Mouse (Mus musculus) hindbrain, embryonic 13.5 days (tissue): ENCODE results near the gene Utp11. TPM values are rescaled to one million over a fixed set of nuclear protein-coding genes. Genes with fewer than 3 reads are reported as not detected.

ENCODE experiments used
- ATAC-seq: fragments of 200-750 bp; cut with Nextera tagmentation; 2 replicates; pipeline ENCODE4 v1.8.0; 2017; ENCODE audit warnings: moderate TSS enrichment; ENCODE audit not compliant: low FRiP score
- H3K27ac ChIP-seq: fragments of 300-500 bp; sonication (generic); 2 replicates; pipeline ENCODE4 v1.5.1; 2015; ENCODE audit warnings: inconsistent platforms, mild to moderate bottlenecking, moderate library complexity
- H3K27me3 ChIP-seq: fragments of 300-500 bp; sonication (generic); 2 replicates; pipeline ENCODE4 v1.6.1; 2015; ENCODE audit warnings: mild to moderate bottlenecking, inconsistent platforms
- H3K36me3 ChIP-seq: fragments of 300-500 bp; sonication (generic); 2 replicates; pipeline ENCODE4 v1.6.1; 2015; ENCODE audit warnings: mild to moderate bottlenecking, inconsistent platforms
- H3K4me1 ChIP-seq: fragments of 300-500 bp; sonication (generic); replicated peaks from 2 replicates; pipeline ENCODE4 v1.6.1; 2015; ENCODE audit warnings: inconsistent platforms
- H3K4me2 ChIP-seq: fragments of 300-500 bp; sonication (generic); 2 replicates; pipeline ENCODE4 v1.6.1; 2015; ENCODE audit warnings: inconsistent platforms, mild to moderate bottlenecking, moderate library complexity
- H3K4me3 ChIP-seq: fragments of 300-500 bp; sonication (generic); 2 replicates; pipeline ENCODE4 v1.5.1; 2015; ENCODE audit warnings: mild to moderate bottlenecking, inconsistent platforms
- H3K9ac ChIP-seq: fragments of 300-500 bp; sonication (generic); 2 replicates; pipeline ENCODE4 v1.6.1; 2015; ENCODE audit warnings: mild to moderate bottlenecking, inconsistent platforms
- H3K9me3 ChIP-seq: fragments of 300-500 bp; sonication (generic); 2 replicates; pipeline ENCODE4 v1.6.1; 2016; ENCODE audit warnings: inconsistent platforms
- WGBS: fragments of 180-500 bp; shearing (Covaris S2); methylation state at CpG from one replicate; pipeline ENCODE4 v1.1.7; 2015; 5-methylcytosine and 5-hydroxymethylcytosine counted together
- polyA plus RNA-seq: library from polyadenylated mRNA; unstranded; fragments of >200 nt; fragmentation: Nextera tagmentation; extraction: Ambion mirVana; gene quantifications from 2 replicates; pipeline ENCODE4 v1.2.1, GENCODE M21; 2015

The Utp11 gene
- polyA plus RNA-seq, 1 experiment from 2014 or later: 47.9 TPM

DNA sequence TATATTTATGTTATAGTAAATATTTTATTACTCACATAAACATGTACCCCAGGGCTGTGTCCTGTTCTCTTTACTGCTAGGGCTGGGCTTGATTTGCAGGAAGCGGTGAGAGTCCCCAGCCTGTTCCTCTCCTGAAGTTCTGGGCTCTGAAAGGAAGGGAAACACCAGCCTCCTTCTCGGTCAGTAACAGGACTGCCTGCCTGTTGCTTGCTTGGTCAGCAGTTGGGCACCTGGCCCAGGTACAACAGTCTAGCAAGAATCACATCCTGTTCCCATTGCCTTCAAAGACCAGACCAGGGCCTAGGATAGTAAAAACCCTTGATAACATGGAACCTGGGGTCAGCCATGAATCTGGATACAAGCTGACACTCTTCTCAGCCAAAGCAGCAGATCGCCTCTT lies 32.8 kb downstream of the Utp11 start:
- H3K4me1 ChIP-seq: peaks cover 73% of the 10 kb centered on the region
- ATAC-seq: no peak
- no peaks in the 10 kb centered on the region for H3K36me3 ChIP-seq
- H3K9ac ChIP-seq: no peak overlapping the region
- peaks cover 90% of the 10 kb centered on the region for H3K27me3 ChIP-seq
- H3K27ac ChIP-seq: no peak overlapping the region
- peak overlapping the region; percentile 28 for H3K4me3 ChIP-seq
- H3K4me2 ChIP-seq: peak overlapping the region; percentile 44
- no peaks in the 10 kb centered on the region for H3K9me3 ChIP-seq
- 49% methylated on average over 3 of the region's 3 CpGs for WGBS

DNA sequence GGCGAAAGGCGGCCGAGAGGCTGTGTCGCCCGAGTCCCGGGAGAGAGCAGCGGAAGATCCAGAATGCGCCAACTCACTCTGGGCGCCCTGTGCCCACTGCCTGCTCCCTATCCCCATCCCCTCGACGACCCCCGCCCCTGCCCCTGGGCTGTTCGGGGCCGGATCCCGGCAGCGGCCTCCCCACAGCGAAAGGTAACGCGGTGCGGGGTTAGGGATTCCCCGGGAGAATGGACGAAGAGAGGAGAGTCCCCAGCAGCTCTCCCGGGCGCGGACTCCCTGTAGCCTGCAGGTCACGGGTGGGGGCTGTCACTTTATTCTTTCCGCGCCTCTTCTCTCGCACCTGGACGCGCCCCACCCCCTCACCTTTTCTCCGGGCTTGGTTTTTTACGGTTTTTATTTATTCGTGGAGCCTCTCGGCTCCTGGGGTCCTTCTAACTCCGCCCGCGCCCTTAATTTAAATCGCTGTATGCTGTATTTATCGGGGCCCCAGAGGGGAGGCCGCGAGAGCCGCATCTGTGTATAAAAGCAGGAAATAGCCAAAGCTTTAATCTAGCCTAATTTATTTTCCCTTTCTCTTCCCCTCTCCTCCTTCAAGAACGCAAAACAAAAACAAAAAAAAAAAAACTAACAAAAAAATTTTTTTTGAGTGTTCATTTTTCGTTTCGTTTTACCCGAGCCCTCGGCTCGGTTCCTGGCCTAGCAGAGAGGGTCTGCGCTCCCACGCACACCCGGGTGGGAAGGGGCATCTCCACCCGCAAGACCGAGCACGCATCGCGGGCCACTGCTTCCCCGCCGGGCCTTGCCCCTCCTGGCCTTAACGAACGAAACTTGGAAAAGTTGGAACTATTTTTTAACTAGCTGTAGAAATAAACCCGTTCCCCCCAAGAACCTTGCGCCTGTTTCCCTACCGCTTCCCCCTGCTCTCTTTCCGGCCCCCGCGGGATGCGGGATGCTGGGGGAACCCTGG lies 33.9 kb downstream of the Utp11 start:
- Histone ChIP-seq H3K36me3 (no peaks in the 10 kb centered on the region), H3K27ac (peak overlapping the region; percentile 55), H3K4me3 (peak overlapping the region; percentile 57), H3K27me3 (peaks cover 91% of the 10 kb centered on the region), H3K4me2 (peak overlapping the region; percentile 85), H3K4me1 (peaks cover 68% of the 10 kb centered on the region), H3K9me3 (no peaks in the 10 kb centered on the region), H3K9ac (peak overlapping the region; percentile 74)
- ATAC-seq: no peak
- 1% methylated on average over 68 of the region's 68 CpGs for WGBS

DNA sequence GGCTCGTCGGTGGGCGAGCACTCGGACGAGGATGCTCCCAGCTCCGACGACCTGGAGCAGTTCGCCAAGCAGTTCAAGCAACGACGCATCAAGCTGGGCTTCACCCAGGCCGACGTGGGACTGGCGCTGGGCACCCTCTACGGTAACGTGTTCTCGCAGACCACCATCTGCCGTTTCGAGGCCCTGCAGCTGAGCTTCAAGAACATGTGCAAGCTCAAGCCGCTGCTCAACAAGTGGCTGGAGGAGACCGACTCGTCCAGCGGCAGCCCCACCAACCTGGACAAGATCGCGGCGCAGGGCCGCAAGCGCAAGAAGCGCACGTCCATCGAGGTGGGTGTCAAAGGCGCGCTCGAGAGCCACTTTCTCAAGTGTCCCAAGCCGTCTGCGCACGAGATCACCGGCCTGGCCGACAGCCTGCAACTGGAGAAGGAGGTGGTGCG lies 35.0 kb downstream of the Utp11 start:
- Histone ChIP-seq H3K27me3 (peaks cover 91% of the 10 kb centered on the region), H3K4me1 (peaks cover 57% of the 10 kb centered on the region), H3K4me2 (peak overlapping the region; percentile 85), H3K27ac (peak overlapping the region; percentile 44; the same call in 1 of the 2 replicates), H3K36me3 (no peaks in the 10 kb centered on the region), H3K9ac (peak overlapping the region; percentile 74), H3K9me3 (no peaks in the 10 kb centered on the region), H3K4me3 (peak overlapping the region; percentile 57)
- under 1% methylated on average over 39 of the region's 39 CpGs for WGBS
- no peak for ATAC-seq

DNA sequence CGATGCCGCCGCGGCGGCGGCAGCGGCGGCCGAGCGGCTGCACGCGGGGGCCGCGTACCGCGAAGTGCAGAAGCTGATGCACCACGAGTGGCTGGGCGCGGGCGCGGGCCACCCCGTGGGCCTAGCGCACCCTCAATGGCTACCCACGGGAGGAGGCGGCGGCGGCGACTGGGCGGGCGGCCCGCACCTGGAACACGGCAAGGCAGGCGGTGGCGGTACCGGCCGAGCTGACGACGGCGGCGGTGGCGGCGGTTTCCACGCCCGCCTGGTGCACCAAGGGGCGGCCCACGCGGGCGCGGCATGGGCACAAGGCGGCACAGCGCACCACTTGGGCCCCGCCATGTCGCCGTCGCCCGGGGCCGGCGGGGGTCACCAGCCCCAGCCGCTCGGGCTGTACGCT lies 35.6 kb downstream of the Utp11 start:
- Histone ChIP-seq H3K9me3 (no peaks in the 10 kb centered on the region), H3K27ac (peak overlapping the region; percentile 44; the same call in 1 of the 2 replicates), H3K9ac (peak overlapping the region; percentile 74), H3K4me1 (peaks cover 61% of the 10 kb centered on the region), H3K27me3 (peaks cover 91% of the 10 kb centered on the region), H3K4me3 (peak overlapping the region; percentile 57), H3K4me2 (peak overlapping the region; percentile 85), H3K36me3 (no peaks in the 10 kb centered on the region)
- peak; percentile 6 for ATAC-seq
- WGBS: 0% methylated on average over 29 of the region's 61 CpGs

DNA sequence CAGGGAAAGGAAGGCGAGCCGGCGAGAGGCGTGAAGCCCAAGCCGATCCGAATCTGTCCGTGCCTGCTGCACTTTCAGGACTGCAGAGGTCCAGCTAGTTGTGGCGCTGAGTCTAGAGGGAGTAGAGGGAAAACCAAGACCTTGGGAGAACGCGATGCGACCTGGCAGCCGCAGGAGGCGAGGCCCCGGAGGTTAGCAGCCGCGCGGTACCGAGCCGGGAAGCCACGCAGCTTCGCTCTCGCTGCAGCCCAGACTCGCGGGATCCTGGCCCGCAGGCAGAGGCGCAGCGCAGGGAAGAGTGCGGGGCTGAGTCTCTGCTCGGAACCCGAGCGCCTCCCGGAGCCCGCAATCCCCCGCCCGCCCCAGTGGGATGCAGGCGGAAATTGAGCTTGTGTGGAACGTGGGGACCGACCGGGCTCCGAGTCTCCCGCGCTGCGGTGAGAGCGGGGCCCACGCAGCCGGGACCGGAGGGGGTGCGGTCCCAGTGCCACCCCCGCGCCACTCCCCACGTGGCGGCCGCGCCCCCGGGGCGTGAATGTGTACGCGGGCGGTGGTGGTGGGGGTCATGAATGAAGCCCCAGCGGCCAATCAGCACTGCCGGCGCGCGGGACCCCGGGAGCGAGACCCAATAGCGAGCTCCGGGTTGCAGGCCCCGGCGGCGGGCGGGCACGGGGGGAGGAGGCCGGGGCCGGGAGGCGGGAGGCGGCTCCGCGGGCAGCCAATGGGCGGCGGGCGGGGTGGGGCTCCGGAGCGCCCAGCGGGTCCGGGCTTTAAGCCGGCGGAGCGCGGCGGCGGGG lies 36.3 kb downstream of the Utp11 start:
- Histone ChIP-seq H3K27me3 (peaks cover 90% of the 10 kb centered on the region), H3K4me1 (peaks cover 66% of the 10 kb centered on the region), H3K9ac (peak overlapping the region; percentile 74), H3K4me3 (peak overlapping the region; percentile 57), H3K4me2 (peak overlapping the region; percentile 85), H3K9me3 (no peaks in the 10 kb centered on the region), H3K36me3 (no peaks in the 10 kb centered on the region), H3K27ac (peak overlapping the region; percentile 60; the same call in 1 of the 2 replicates)
- under 1% methylated on average over 85 of the region's 92 CpGs for WGBS
- peak; percentile 91 for ATAC-seq

DNA sequence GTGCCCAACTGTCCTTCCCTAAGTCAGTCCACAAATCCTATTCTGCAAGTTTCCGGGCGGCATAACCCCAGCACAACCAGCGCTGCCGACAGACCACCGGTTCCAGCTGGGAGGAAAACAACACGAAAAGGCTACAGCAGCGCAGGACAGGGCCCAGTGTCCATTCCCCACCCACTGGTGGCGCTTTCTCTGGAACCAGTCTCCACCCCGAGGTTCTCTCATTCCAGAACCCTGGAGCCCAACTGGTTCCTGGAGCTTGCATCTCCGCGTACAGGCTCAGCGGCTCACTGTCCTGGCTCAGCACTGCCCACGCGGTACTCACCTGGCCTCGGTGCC lies 36.9 kb downstream of the Utp11 start, which contains the start of gene Pou3f1:
Gene Pou3f1 (plus strand): TSS at position 290 of the 336 bp plus-strand sequence.
- Histone ChIP-seq H3K27me3 (peaks cover 87% of the 10 kb centered on the region), H3K9me3 (no peaks in the 10 kb centered on the region), H3K4me1 (peaks cover 61% of the 10 kb centered on the region), H3K27ac (peak within 1 kb of the TSS; percentile 60; the same call in 1 of the 2 replicates), H3K36me3 (no peaks in the 10 kb centered on the region), H3K4me3 (peak within 1 kb of the TSS; percentile 57), H3K9ac (peak within 1 kb of the TSS; percentile 74), H3K4me2 (peak within 1 kb of the TSS; percentile 85)
- 0% methylated on average over 15 of the region's 15 CpGs for WGBS
- ATAC-seq: no peak; the same call in 1 of the 2 replicates

DNA sequence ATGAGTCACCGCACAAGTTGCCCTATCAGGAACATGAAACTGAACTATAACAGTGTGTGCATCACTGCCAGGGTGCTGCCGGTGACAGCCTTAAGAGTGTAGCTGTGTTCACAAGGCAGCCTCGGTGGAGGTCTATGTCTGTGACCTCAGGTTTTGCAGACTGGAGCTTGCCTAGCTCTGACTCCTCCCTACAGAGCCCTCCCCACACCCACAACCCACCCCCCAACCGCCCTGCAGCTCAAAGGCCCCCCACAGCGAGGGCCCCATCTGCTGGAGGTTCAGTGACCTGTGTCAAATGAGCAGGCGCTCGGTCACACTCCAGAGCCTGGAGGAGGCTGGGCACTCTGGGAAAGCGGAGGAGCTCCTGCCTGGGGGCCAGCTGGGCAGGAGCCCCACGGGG lies 40.5 kb downstream of the Utp11 start:
- Histone ChIP-seq H3K27ac (no peak overlapping the region), H3K36me3 (no peaks in the 10 kb centered on the region), H3K4me2 (no peak overlapping the region), H3K4me1 (peaks cover 41% of the 10 kb centered on the region), H3K9me3 (no peaks in the 10 kb centered on the region), H3K9ac (no peak overlapping the region), H3K27me3 (peaks cover 72% of the 10 kb centered on the region), H3K4me3 (no peak overlapping the region)
- WGBS: under 1% methylated on average over 9 of the region's 9 CpGs
- no peak for ATAC-seq

DNA sequence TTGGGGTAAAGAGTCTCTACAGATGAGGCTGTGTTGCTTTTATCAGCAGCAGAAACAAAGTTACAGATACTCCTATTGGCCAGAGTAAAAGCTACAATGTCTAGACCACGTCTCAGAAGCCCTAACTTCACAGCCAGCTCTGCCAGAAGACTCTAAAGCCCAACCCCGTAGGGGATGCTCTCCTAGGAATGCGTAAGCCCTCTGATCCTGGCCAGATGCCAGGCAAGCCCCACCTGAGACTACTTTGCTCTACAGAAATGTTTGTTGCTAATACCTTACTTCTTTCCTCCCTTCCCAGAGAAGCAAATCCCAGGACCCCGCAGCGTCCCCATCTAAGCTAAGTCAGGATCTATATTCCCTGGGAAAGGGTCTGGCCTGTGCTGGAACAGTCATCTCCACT lies 45.5 kb downstream of the Utp11 start:
- no peak overlapping the region for H3K4me2 ChIP-seq
- H3K27ac ChIP-seq: no peak overlapping the region
- 40% methylated on average over 5 of the region's 5 CpGs for WGBS

DNA sequence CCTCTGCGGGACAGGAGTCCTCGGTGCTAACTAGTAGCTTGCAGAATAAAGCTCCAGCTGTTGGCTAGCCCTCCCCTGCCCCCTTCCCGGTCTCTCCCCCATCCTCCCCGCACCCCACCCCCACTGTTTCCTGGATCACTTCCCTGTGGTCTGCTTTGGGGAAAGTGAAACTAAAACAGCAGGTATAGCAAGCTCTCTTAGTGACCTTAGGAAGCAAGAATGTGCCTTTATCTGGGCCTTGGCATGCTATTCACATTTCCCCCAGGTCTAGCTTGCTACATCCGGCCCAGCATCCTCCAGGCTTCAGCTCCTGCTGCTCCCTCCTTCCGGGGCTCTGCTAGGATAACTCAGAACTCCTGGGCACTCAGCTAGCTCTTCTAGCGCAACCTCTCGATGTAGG lies 46.8 kb downstream of the Utp11 start:
- Histone ChIP-seq H3K4me3 (no peak overlapping the region), H3K27me3 (peaks cover 48% of the 10 kb centered on the region), H3K4me2 (no peak overlapping the region), H3K4me1 (peaks cover 24% of the 10 kb centered on the region), H3K9ac (no peak overlapping the region), H3K36me3 (no peaks in the 10 kb centered on the region), H3K9me3 (no peaks in the 10 kb centered on the region), H3K27ac (no peak overlapping the region)
- 25% methylated on average over 8 of the region's 8 CpGs for WGBS
- no peak for ATAC-seq

More for the DNA sequence above, 45.5 kb downstream of the Utp11 start:
- Histone ChIP-seq H3K4me1 (peaks cover 34% of the 10 kb centered on the region), H3K4me3 (no peak overlapping the region), H3K36me3 (no peaks in the 10 kb centered on the region), H3K9ac (no peak overlapping the region), H3K27me3 (peaks cover 54% of the 10 kb centered on the region), H3K9me3 (no peaks in the 10 kb centered on the region)
- ATAC-seq: no peak

DNA sequence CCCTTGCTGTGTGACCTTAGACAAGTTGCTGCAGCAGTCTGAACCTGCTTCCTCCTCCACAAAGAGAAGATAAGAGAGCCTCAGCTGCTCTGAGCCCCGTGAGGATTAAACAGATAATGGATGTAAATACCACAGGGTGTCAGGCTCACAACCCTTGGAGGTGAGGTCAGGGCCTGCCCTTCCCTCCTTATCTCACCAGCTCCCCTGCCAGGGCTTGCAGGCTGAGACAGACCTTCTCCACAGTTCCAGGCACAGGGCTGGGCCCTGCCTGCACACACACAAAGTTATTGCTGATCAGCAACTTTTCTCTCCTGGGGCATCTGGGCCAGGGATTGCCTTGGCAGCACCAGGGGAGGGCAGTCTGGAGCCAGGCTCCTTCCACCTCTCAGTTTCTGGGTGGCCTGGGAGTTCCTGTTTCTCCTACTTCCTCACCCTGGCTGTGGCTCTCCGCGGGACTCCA lies 48.4 kb downstream of the Utp11 start:
- ATAC-seq: 0 out of 2 replicates have a peak, but pooled peaks have one; percentile 36
- Histone ChIP-seq H3K4me2 (no peak overlapping the region), H3K9ac (no peak overlapping the region), H3K27me3 (peaks cover 53% of the 10 kb centered on the region), H3K36me3 (no peaks in the 10 kb centered on the region), H3K27ac (no peak overlapping the region), H3K4me3 (no peak overlapping the region), H3K4me1 (peaks cover 27% of the 10 kb centered on the region), H3K9me3 (no peaks in the 10 kb centered on the region)
- WGBS: 38% methylated on average over 3 of the region's 3 CpGs

DNA sequence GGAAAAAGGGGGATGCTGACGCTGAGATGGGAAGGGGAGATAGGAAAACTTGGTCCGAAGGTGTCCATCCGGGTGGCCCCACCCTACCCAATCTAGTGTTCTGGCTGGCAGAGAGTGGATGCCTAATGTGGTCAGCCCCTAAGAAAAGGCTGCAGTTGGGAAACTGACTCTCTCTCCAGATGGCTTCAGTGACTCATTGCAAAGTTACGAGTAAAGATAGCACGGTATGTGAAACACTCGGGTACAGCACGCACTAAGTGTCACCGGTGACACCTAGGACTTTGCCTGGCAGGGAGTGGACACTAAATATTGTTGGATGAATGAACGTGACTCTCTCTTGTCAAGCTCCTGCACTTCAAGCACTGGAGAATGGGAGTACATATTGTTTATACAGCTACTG lies 49.5 kb downstream of the Utp11 start:
- Histone ChIP-seq H3K9me3 (no peaks in the 10 kb centered on the region), H3K4me1 (peaks cover 35% of the 10 kb centered on the region), H3K36me3 (no peaks in the 10 kb centered on the region), H3K9ac (no peak overlapping the region), H3K27ac (no peak overlapping the region), H3K4me2 (no peak overlapping the region), H3K4me3 (no peak overlapping the region), H3K27me3 (peaks cover 42% of the 10 kb centered on the region)
- no peak for ATAC-seq
- 93% methylated on average over 9 of the region's 9 CpGs for WGBS

DNA sequence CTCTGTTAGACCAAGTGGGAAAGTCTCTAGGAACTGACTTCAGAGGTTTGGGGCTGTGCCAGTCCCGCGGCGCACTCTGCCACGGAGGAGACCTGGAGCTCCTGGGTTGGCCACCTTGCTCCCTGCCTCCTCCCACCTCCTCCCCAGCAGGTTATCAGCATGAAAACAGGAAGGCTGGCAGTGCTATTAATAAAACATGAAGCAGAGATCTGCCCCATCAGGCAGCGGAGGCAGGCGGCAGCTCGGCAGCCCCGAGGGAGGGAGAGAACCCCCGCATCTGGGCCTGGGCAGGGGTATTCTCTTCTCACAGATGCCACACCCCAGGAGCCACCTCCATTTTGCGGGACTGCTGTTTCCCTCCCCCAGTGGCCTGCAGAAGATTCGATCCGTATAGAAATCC lies 53.7 kb downstream of the Utp11 start:
- no peak for ATAC-seq
- peaks cover 43% of the 10 kb centered on the region for H3K27me3 ChIP-seq
- no peak overlapping the region for H3K9ac ChIP-seq
- H3K4me2 ChIP-seq: 0 out of 2 replicates have a peak overlapping the region, but pooled peaks have one; percentile 29
- H3K36me3 ChIP-seq: no peaks in the 10 kb centered on the region
- no peak overlapping the region for H3K27ac ChIP-seq
- no peak overlapping the region for H3K4me3 ChIP-seq
- peaks cover 11% of the 10 kb centered on the region for H3K4me1 ChIP-seq
- H3K9me3 ChIP-seq: no peaks in the 10 kb centered on the region
- 19% methylated on average over 12 of the region's 12 CpGs for whole genome bisulfite sequencing
